Mouse (Mus musculus) bone marrow, adult 2 months (tissue): ENCODE data around the gene Etnk1. TPM values are rescaled to one million over a fixed set of nuclear protein-coding genes. Genes with fewer than 3 reads are reported as not detected.

Experiments used
- H3K27ac ChIP-seq: fragments of 200-500 bp; 2 replicates; pipeline ENCODE4 v1.5.1; 2012; ENCODE audit warnings: low read depth, mild to moderate bottlenecking, control low read depth, inconsistent platforms, low read length; ENCODE audit not compliant: control insufficient read depth, poor library complexity, insufficient read depth
- H3K4me1 ChIP-seq: fragments of 200-500 bp; 2 replicates; pipeline ENCODE4 v1.6.1; 2011; ENCODE audit warnings: low read length; ENCODE audit not compliant: control insufficient read depth, insufficient read depth
- H3K4me3 ChIP-seq: fragments of 200-500 bp; replicated peaks from 2 replicates; pipeline ENCODE3; 2011; ENCODE audit warnings: mild to moderate bottlenecking, low read depth, low read length, control low read depth; ENCODE audit not compliant: control insufficient read depth
- CTCF ChIP-seq: fragments of 200-500 bp; IDR thresholded peaks from 2 replicates; pipeline ENCODE4 v1.5.1; 2011; ENCODE audit warnings: low read length, control low read depth; ENCODE audit not compliant: control insufficient read depth, insufficient read depth
- POLR2A ChIP-seq: fragments of 200-500 bp; IDR thresholded peaks from 2 replicates; pipeline ENCODE4 v1.6.1; 2011; ENCODE audit warnings: low read depth, mild to moderate bottlenecking, control low read depth, low read length, borderline replicate concordance; ENCODE audit not compliant: control insufficient read depth
- WGBS: fragments of 180-500 bp; shearing (Covaris S2); methylation state at CpG from one replicate; pipeline ENCODE4 v1.1.7; 2018; 5-methylcytosine and 5-hydroxymethylcytosine counted together
- polyA plus RNA-seq: library from polyadenylated mRNA; stranded (reverse); fragments of >200 nt; gene quantifications from 2 replicates; pipeline ENCODE4 v1.2.4, GENCODE M21; 2011; ENCODE audit warnings: low replicate concordance; ENCODE audit not compliant: missing spikeins, insufficient read depth, insufficient read length

Gene Etnk1
- polyA plus RNA-seq, 1 experiment, result 19.8 TPM

GRCm38 (mm10) chr6:143153160-143153559 is 13.9 kb upstream of the Etnk1 start:
- 74% methylated on average over 2 of the region's 2 CpGs for WGBS
- TF ChIP-seq POLR2A (no peak), CTCF (no peak)
- H3K27ac ChIP-seq, result no peak overlapping the region
- H3K4me3 ChIP-seq, result no peak overlapping the region
- peaks cover 9% of the 10 kb centered on the region for H3K4me1 ChIP-seq

DNA sequence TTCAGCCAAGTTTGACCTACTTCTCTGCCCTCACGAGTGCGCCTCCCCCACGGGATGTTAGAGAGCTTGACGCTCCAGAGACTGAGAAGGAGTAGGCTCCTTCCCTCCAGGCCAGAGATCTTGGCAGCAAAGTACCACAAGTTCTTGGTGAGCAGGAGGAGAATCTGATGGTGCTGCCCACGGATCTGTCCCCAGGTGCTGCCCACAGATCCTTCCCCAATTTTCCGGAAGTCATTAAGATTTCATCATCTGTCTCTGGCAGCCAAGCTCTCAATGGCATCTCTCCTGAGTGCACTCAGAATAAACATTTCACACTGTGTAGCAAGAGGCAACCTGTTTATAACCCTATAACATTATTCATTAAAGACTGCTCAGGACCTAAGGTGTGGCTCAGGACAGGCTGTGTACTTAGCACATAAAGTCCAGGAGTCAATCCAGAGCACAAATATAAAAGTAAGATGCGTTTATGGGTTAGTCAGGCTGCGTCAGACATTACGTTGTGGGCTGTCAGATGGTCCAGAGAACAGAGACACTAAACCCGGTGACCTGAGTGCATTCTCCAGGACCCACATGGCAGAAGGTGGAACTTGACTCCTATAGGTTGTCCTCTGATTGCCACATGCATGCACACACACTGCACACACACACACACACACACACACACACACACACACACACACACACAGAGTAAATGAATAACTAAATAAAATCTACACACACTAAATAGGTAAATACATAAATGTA is 13.1 kb upstream of the Etnk1 start:
- peaks cover 9% of the 10 kb centered on the region for H3K4me1 ChIP-seq
- WGBS, result 34% methylated on average over 10 of the region's 10 CpGs
- peak overlapping the region; percentile 9; the same call in 1 of the 2 replicates for H3K27ac ChIP-seq

GRCm38 (mm10) chr6:143154885-143155284 is 12.1 kb upstream of the Etnk1 start:
- TF ChIP-seq CTCF, result no peak
- TF ChIP-seq POLR2A, result no peak
- 87% methylated on average over 13 of the region's 13 CpGs for WGBS
- Histone ChIP-seq H3K27ac (peak overlapping the region; percentile 54; the same call in 1 of the 2 replicates), H3K4me3 (no peak overlapping the region), H3K4me1 (peaks cover 8% of the 10 kb centered on the region)

More for the DNA sequence above, 13.1 kb upstream of the Etnk1 start:
- no peak overlapping the region for H3K4me3 ChIP-seq
- TF ChIP-seq CTCF, result no peak
- no peak for TF ChIP-seq POLR2A

DNA sequence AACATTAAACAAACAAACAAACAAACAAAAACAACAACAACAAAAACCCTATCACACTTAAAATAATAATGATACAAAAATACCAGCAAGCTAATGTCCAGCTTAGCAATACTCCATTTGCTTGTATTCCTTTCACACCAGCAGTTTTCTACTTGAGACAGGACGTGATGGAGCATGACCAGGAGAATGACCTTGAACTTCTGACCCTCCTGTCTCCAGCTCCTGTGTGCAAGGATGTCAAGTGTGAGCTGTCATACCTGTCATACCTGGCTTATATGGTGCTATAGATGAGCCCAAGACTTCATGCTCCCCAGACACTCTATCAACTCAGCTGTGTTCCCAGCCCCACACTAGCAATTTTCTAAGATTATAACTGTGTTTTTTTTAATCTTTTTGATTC is 11.0 kb upstream of the Etnk1 start:
- TF ChIP-seq CTCF (no peak), POLR2A (no peak)
- Histone ChIP-seq H3K27ac (no peak overlapping the region), H3K4me3 (no peak overlapping the region), H3K4me1 (peaks cover 8% of the 10 kb centered on the region)
- 76% methylated on average over 1 of the region's 1 CpGs for WGBS

GRCm38 (mm10) chr6:143156684-143157083 is 10.3 kb upstream of the Etnk1 start:
- 26% methylated on average over 7 of the region's 7 CpGs for WGBS

GRCm38 (mm10) chr6:143157401-143157800 is 9.6 kb upstream of the Etnk1 start:
- Histone ChIP-seq H3K4me1 (peaks cover 8% of the 10 kb centered on the region), H3K27ac (no peak overlapping the region), H3K4me3 (no peak overlapping the region)
- WGBS, result 86% methylated on average over 8 of the region's 8 CpGs
- no peak for TF ChIP-seq POLR2A
- no peak for TF ChIP-seq CTCF

More at GRCm38 (mm10) chr6:143156684-143157083, 10.3 kb upstream of the Etnk1 start:
- peak overlapping the region; percentile 10; the same call in 1 of the 2 replicates for H3K27ac ChIP-seq
- H3K4me1 ChIP-seq, result peaks cover 8% of the 10 kb centered on the region
- H3K4me3 ChIP-seq, result no peak overlapping the region
- TF ChIP-seq CTCF, result no peak
- no peak for TF ChIP-seq POLR2A

- WGBS, result 90% methylated on average over 6 of the region's 6 CpGs
- Histone ChIP-seq H3K27ac (no peak overlapping the region), H3K4me3 (no peak overlapping the region), H3K4me1 (peaks cover 4% of the 10 kb centered on the region)
- TF ChIP-seq CTCF (no peak), POLR2A (no peak)
Measured at GRCm38 (mm10) chr6:143160572-143161231, 6.3 kb upstream of the Etnk1 start.

- H3K4me3 ChIP-seq, result no peak overlapping the region
- 76% methylated on average over 12 of the region's 12 CpGs for WGBS
- TF ChIP-seq POLR2A (no peak), CTCF (no peak)
- no peak overlapping the region for H3K27ac ChIP-seq
- peaks cover 2% of the 10 kb centered on the region for H3K4me1 ChIP-seq
Measured at GRCm38 (mm10) chr6:143162161-143162877, 4.7 kb upstream of the Etnk1 start.
